Mouse (Mus musculus): ENCODE data around the gene Abl2. TPM values are rescaled to one million over a fixed set of nuclear protein-coding genes. Genes with fewer than 3 reads are reported as not detected.
A peak's percentile ranks its signal among the peaks of the same experiment; 100 is the strongest.

Abl2 gene
- polyA plus RNA-seq, 1 experiment, result 16.4 TPM

DNA sequence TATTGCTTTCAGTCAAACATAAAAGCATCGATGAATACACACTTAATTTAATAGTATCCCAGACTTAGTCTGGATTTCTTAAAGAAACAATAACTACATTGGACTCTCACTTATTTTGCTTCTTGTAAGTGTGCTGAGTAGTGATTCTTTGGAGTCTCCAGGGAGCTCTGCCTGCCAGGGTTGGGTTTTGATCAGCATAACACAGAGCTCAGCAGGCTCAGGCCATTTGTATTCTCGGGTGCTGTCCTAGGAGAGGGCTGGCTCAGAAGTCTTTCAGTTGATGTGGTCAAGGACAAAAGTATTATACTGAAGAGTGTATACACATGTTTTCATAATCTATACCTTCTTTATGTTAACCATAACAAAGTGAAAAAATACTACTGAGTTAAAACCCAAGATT is 6.7 kb downstream of the Abl2 start:
- no peak for TF ChIP-seq POLR2A (IDR thresholded peaks at IDR 0.05; ENCODE audit: borderline replicate concordance, insufficient read depth, low read length)
- H3K27me3 ChIP-seq (ENCODE audit: control insufficient read depth, insufficient read depth, low read length), result no peaks in the 10 kb centered on the region
- no peak overlapping the region for H3K27ac ChIP-seq (ENCODE audit: insufficient read depth, low read length)
- no peaks in the 10 kb centered on the region for H3K4me1 ChIP-seq (ENCODE audit: control insufficient read depth, insufficient read depth, low read length)
- 52% methylated on average over 2 of the region's 2 CpGs for WGBS
- no peak for DNase-seq
- H3K4me3 ChIP-seq (replicated peaks; ENCODE audit: insufficient read depth, low read depth, low read length), result no peak overlapping the region

DNA sequence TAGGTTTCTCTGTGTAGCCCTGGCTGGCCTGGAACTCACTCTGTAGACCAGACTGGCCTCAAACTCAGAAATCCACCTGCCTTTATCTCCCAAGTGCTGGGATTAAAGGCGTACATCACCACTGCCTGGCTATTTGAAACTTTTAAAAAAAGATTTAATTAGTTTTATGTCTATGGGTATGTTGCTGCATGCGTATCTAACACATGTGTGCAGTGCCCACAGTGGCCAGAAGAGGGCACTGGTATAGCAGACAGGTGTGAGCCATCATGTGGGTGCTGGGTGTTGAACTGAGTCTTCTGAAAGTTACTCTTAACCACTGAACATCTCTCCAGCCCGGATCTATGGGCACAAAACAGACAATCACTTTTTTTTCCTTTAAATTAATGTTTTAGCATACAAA is 7.5 kb downstream of the Abl2 start:
- no peak for DNase-seq
- Histone ChIP-seq H3K27ac (ENCODE audit: insufficient read depth, low read length) (no peak overlapping the region), H3K27me3 (ENCODE audit: control insufficient read depth, insufficient read depth, low read length) (no peaks in the 10 kb centered on the region), H3K4me1 (ENCODE audit: control insufficient read depth, insufficient read depth, low read length) (no peaks in the 10 kb centered on the region), H3K4me3 (replicated peaks; ENCODE audit: insufficient read depth, low read depth, low read length) (no peak overlapping the region)
- WGBS, result 97% methylated on average over 3 of the region's 3 CpGs
- TF ChIP-seq CTCF (IDR thresholded peaks at IDR 0.05; ENCODE audit: borderline replicate concordance, insufficient read depth, low read depth, low read length) (peak; percentile 34; the same call in 1 of the 2 replicates), POLR2A (IDR thresholded peaks at IDR 0.05; ENCODE audit: borderline replicate concordance, insufficient read depth, low read length) (no peak)

DNA sequence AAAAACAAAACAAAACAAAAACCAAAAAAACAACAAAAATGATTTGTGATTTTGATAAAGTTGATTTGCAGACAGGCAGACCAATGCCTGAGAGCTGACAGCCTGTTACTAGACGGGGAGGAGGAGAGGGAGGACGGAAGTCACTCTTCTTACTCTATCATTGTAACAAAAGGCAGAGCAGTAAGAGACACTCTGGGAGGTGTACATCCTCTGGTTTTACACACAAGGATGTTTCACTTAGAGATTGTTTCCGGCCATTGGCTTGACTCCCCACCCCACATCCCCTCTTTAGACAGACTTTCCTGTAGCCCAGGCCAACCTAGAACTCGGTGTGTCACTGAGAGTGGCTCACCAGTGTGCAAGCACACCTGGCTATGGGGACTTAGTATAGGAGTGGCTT is 11.0 kb downstream of the Abl2 start:
- Histone ChIP-seq H3K27me3 (ENCODE audit: control insufficient read depth, insufficient read depth, low read length) (no peaks in the 10 kb centered on the region), H3K4me1 (ENCODE audit: control insufficient read depth, insufficient read depth, low read length) (no peaks in the 10 kb centered on the region), H3K27ac (ENCODE audit: insufficient read depth, low read length) (no peak overlapping the region), H3K4me3 (replicated peaks; ENCODE audit: insufficient read depth, low read depth, low read length) (no peak overlapping the region)
- WGBS, result 80% methylated on average over 4 of the region's 4 CpGs
- no peak for TF ChIP-seq CTCF (IDR thresholded peaks at IDR 0.05; ENCODE audit: borderline replicate concordance, insufficient read depth, low read depth, low read length)
- TF ChIP-seq POLR2A (IDR thresholded peaks at IDR 0.05; ENCODE audit: borderline replicate concordance, insufficient read depth, low read length), result no peak
- DNase-seq, result no peak

DNA sequence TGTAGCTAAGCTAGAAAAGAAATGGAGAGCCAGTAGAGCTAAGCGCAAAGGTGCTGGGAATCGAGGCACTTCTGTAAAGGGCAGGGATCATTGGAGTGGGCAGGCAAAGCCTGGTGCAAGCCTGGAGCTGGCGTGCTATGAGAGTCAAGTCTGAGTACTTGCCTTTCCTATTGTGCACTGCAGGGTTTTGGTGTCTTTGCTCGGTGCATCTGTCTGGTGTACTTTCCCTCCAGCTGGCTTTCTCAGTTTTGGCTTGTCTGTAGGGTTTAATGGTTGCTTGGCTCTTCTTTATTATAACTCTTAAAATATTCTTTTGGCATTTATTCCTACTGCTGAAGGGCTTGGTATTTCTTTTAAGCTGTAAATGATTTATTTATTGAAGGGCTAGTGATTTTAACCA is 14.4 kb downstream of the Abl2 start:
- H3K4me1 ChIP-seq (ENCODE audit: control insufficient read depth, insufficient read depth, low read length), result peaks cover 2% of the 10 kb centered on the region; the same call in 1 of the 2 replicates
- no peak for DNase-seq
- H3K27me3 ChIP-seq (ENCODE audit: control insufficient read depth, insufficient read depth, low read length), result no peaks in the 10 kb centered on the region
- TF ChIP-seq CTCF (IDR thresholded peaks at IDR 0.05; ENCODE audit: borderline replicate concordance, insufficient read depth, low read depth, low read length) (no peak), POLR2A (IDR thresholded peaks at IDR 0.05; ENCODE audit: borderline replicate concordance, insufficient read depth, low read length) (no peak)
- no peak overlapping the region for H3K4me3 ChIP-seq (replicated peaks; ENCODE audit: insufficient read depth, low read depth, low read length)
- H3K27ac ChIP-seq (ENCODE audit: insufficient read depth, low read length), result no peak overlapping the region
- 40% methylated on average over 4 of the region's 4 CpGs for WGBS

DNA sequence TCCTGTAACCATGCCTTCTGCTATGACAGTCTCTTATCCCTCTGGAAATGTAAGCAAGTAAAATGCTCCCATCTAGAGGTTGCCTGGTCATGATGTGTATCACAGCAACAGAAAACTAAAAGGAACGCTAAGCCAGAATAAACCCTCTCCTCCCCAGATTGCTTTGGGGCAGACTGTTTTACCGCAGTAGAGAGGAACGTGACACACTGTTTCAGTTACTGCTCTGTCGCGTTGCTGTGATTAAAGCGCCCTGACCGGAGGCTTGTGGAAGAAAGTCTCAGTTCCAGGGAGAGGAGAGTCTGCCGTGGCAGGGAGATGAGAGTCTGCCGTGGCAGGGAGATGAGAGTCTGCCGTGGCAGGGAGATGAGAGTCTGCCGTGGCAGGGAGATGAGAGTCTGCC is 22.6 kb downstream of the Abl2 start:
- Histone ChIP-seq H3K27me3 (ENCODE audit: control insufficient read depth, insufficient read depth, low read length) (no peaks in the 10 kb centered on the region), H3K27ac (ENCODE audit: insufficient read depth, low read length) (no peak overlapping the region), H3K4me3 (replicated peaks; ENCODE audit: insufficient read depth, low read depth, low read length) (no peak overlapping the region), H3K4me1 (ENCODE audit: control insufficient read depth, insufficient read depth, low read length) (peaks cover 3% of the 10 kb centered on the region; the same call in 1 of the 2 replicates)
- TF ChIP-seq POLR2A (IDR thresholded peaks at IDR 0.05; ENCODE audit: borderline replicate concordance, insufficient read depth, low read length) (no peak), CTCF (IDR thresholded peaks at IDR 0.05; ENCODE audit: borderline replicate concordance, insufficient read depth, low read depth, low read length) (no peak)
- DNase-seq, result peak; percentile 21 to 22
- WGBS, result 58% methylated on average over 11 of the region's 11 CpGs

DNA sequence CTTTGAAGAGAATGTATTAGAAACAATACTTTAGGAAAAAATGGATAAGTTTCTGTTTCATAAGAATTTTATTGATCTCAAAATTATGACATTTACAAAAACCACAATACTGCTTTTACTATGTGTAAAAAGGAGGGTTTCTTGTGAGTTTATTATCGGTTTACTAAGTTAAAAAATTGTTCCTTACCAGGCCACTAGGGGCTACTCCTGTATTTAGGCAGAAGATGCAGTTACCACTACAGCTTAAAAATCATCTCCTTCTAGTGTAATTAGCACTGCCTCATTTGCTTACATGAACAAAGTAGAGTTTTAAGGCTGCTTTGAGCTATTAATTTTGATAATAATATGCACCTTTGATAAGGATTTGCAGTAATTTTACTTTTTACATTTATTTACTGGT is 25.6 kb downstream of the Abl2 start:
- whole genome bisulfite sequencing, result 62% methylated on average over 1 of the region's 1 CpGs
- TF ChIP-seq CTCF (IDR thresholded peaks at IDR 0.05; ENCODE audit: borderline replicate concordance, insufficient read depth, low read depth, low read length), result no peak
- no peak for TF ChIP-seq POLR2A (IDR thresholded peaks at IDR 0.05; ENCODE audit: borderline replicate concordance, insufficient read depth, low read length)
- Histone ChIP-seq H3K4me1 (ENCODE audit: control insufficient read depth, insufficient read depth, low read length) (no peaks in the 10 kb centered on the region), H3K27ac (ENCODE audit: insufficient read depth, low read length) (no peak overlapping the region), H3K27me3 (ENCODE audit: control insufficient read depth, insufficient read depth, low read length) (no peaks in the 10 kb centered on the region), H3K4me3 (replicated peaks; ENCODE audit: insufficient read depth, low read depth, low read length) (no peak overlapping the region)
- DNase-seq, result no peak

DNA sequence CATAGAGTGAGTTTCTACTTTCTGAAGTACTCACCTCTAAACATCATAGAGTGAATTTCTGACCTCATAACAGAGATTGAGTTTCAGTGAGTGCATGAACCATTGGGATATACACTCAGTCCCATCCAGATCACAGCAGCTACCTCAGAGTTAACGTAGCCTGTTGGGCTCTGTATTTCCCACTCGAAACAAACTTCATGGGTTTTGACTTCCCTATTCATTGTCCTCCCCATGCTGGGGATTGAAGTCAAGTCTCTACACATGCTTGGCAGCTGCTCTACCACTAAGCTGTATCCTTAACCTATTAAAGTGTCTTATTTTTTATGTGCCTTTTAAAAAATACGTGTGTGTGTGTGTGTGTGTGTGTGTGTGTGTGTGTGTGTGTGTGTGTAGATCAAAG is 26.9 kb downstream of the Abl2 start:
- WGBS, result 66% methylated on average over 3 of the region's 3 CpGs
- H3K4me1 ChIP-seq (ENCODE audit: control insufficient read depth, insufficient read depth, low read length), result no peaks in the 10 kb centered on the region
- no peak for TF ChIP-seq CTCF (IDR thresholded peaks at IDR 0.05; ENCODE audit: borderline replicate concordance, insufficient read depth, low read depth, low read length)
- no peak for TF ChIP-seq POLR2A (IDR thresholded peaks at IDR 0.05; ENCODE audit: borderline replicate concordance, insufficient read depth, low read length)
- H3K4me3 ChIP-seq (replicated peaks; ENCODE audit: insufficient read depth, low read depth, low read length), result no peak overlapping the region
- no peak overlapping the region for H3K27ac ChIP-seq (ENCODE audit: insufficient read depth, low read length)
- H3K27me3 ChIP-seq (ENCODE audit: control insufficient read depth, insufficient read depth, low read length), result no peaks in the 10 kb centered on the region
- no peak for DNase-seq

DNA sequence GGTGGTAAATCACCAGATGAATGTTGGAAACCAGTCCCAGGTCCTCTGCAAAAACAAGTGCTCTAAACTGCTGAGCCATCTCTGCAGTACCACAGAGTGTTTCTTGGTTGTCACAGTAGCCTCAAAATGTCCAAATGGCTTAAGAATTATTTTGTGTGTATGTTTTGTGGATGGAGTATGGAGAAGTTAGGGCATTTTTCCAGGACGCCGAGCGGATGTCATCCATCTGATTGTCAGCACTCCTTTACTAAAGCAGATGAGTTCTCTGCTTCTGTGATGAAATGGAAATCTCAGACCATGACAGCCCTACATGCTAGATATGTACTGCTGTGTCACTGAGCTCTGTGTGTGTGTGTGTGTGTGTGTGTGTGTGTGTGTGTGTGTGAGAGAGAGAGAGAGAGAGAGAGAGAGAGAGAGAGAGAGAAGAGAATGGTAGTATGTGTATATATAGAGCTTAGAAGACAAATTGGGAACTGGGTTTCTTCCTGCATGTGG is 31.3 kb downstream of the Abl2 start:
- Histone ChIP-seq H3K27ac (ENCODE audit: insufficient read depth, low read length) (no peak overlapping the region), H3K4me3 (replicated peaks; ENCODE audit: insufficient read depth, low read depth, low read length) (no peak overlapping the region), H3K27me3 (ENCODE audit: control insufficient read depth, insufficient read depth, low read length) (no peaks in the 10 kb centered on the region), H3K4me1 (ENCODE audit: control insufficient read depth, insufficient read depth, low read length) (no peaks in the 10 kb centered on the region)
- TF ChIP-seq POLR2A (IDR thresholded peaks at IDR 0.05; ENCODE audit: borderline replicate concordance, insufficient read depth, low read length), result no peak
- no peak for TF ChIP-seq CTCF (IDR thresholded peaks at IDR 0.05; ENCODE audit: borderline replicate concordance, insufficient read depth, low read depth, low read length)
- WGBS, result 89% methylated on average over 3 of the region's 3 CpGs
- no peak for DNase-seq
